Mouse (Mus musculus) lung, postnatal 0 days (tissue): Measurements from ENCODE around the gene Faap100.

Source experiments
- CTCF ChIP-seq: IDR thresholded peaks from 2 replicates; pipeline ENCODE4 v1.5.1; 2016; ENCODE audit warnings: antibody characterized with exemption, mild to moderate bottlenecking
- EP300 ChIP-seq: IDR thresholded peaks from 2 replicates; pipeline ENCODE4 v1.6.1; 2016; ENCODE audit warnings: antibody characterized with exemption, mild to moderate bottlenecking, control low read depth

GRCm38 (mm10) chr11:120366443-120367027 is 12.0 kb downstream of the Faap100 start:
- no peak for TF ChIP-seq CTCF
- no peak for TF ChIP-seq EP300
